Mouse (Mus musculus) bone marrow macrophage, adult 2 months (primary cell): ENCODE data around the gene Zmynd10.

Experiments used
- CTCF ChIP-seq: IDR thresholded peaks from 2 replicates; pipeline ENCODE4 v1.5.1; 2012; ENCODE audit warnings: low read depth, mild to moderate bottlenecking, low read length, moderate library complexity
- POLR2A ChIP-seq: IDR thresholded peaks from 2 replicates; pipeline ENCODE4 v1.6.1; 2012; ENCODE audit warnings: mild to moderate bottlenecking, low read depth, low read length, borderline replicate concordance

DNA sequence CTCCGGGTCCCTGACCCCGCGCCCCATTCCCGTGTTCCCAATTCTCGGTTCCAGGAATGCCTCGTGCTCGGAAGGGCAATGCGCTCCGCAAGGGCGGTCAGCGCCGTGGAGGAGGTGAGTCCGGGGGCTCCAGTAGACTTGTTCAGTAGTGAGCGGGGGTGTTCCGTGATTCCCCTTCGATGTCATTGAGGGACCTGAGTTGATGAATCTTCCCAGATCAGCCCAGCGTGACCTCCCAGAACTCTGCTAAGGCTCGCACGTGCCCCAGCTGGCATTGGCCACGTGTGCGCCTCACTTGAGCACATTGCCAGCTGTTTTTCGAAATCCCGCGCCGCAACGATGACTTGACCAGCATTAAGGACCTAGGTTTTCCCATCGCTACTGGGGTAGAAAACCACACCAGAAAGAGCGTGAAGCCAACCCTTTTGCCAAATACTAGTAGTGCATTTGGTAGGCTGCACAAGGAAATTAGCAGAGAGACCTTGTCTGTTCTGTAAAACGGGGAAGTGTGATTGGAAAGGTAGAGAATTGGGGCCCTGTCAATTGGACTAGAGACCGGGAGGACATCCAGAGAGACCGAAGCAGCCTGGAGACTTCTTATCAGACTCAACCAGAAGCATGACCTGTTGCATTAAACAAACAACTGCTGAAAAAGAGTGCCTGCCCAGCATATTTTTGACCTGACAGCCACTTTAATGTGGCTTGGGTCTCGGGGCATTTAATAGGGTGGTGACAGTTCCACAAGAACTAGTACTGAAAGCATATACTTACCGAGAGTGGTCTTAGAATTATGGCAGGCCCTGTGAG is 40.9 kb downstream of the Zmynd10 start:
- no peak for TF ChIP-seq POLR2A
- TF ChIP-seq CTCF: no peak
